8 mouse cellular contexts compared by ENCODE assay signal in the genomic region with DNA sequence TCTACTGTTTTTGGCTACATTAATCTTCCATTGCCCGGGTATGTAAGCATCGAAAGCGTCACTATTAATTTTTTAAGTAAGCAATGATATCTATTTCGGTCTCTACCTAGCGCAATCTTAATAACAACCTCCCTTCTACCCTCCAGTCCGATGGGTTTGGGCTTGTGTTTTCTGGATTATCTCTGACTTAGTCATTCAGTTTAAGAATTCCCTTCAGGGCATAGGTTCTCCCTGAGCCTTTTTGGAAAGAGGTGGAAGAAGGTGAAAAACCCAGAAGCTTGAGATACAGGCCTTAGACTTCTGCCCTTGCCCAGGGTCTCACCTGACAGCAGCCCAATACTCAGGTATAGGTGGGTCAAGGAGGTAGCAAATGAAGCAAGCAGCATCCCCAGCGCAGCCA. TPM values are rescaled to one million over a fixed set of nuclear protein-coding genes. Genes with fewer than 3 reads are reported as not detected.
DNase-seq lines count a peak whose midpoint lies in the region; ATAC-seq and TF ChIP-seq lines count a peak whose summit lies in the region.

No protein-coding gene starts in this region.

- no peaks in the 10 kb centered on the region for H3K9me3 ChIP-seq in heart, embryonic 15.5 days (replicated peaks)
- no peaks in the 10 kb centered on the region for H3K9me3 ChIP-seq in ES-E14 (ENCODE audit: control insufficient read depth, insufficient read depth, low read depth, low read length)
- H3K9me3 ChIP-seq in forebrain, postnatal 0 days (ENCODE audit: low read length) = no peaks in the 10 kb centered on the region

- intact Hi-C loops in heart, postnatal 36 days (cut with DNase I) = loop anchor here (10.0 kb wide), 1 partner anchor 285 kb away; a partner anchor contains a TSS

- H3K27ac ChIP-seq in heart, embryonic 15.5 days = no peak overlapping the region
- H3K27ac ChIP-seq in ES-E14 (ENCODE audit: insufficient read depth, low read depth, low read length, poor library complexity, severe bottlenecking) (no peak overlapping the region), macrophage (peak overlapping the region; percentile 95)
- H3K27ac ChIP-seq in forebrain, postnatal 0 days (ENCODE audit: low read depth, low read length) = peak overlapping the region; percentile 92

- H3K9ac ChIP-seq in heart, embryonic 15.5 days = peak overlapping the region; percentile 69
- H3K9ac ChIP-seq in ES-E14 (ENCODE audit: insufficient read depth, low read depth, low read length, poor library complexity, severe bottlenecking) = peak overlapping the region; percentile 66
- peak overlapping the region; percentile 78 for H3K9ac ChIP-seq in forebrain, postnatal 0 days

- H3K4me3 ChIP-seq in heart, embryonic 15.5 days = peak overlapping the region; percentile 63
- H3K4me3 ChIP-seq in ES-E14 (ENCODE audit: insufficient read depth in 1 of 2, low read depth in 1 of 2, low read length in 2 of 2, poor library complexity in 1 of 2, severe bottlenecking in 1 of 2) = peak overlapping the region; percentile 61 to 67
- peak overlapping the region; percentile 61 for H3K4me3 ChIP-seq in forebrain, postnatal 0 days (ENCODE audit: low read depth, low read length)
- peak overlapping the region; percentile 93 for H3K4me3 ChIP-seq in macrophage (ENCODE audit: inconsistent target)

- H3K4me2 ChIP-seq in heart, embryonic 15.5 days = peak overlapping the region; percentile 97
- H3K4me2 ChIP-seq in forebrain, postnatal 0 days (ENCODE audit: low read depth) = peak overlapping the region; percentile 89

- ATAC-seq in heart, embryonic 15.5 days (replicated peaks; ENCODE audit: insufficient number of reproducible peaks, insufficient read depth, low FRiP score, low read depth) = no peak
- no peak for ATAC-seq in forebrain, postnatal 0 days

- H3K36me3 ChIP-seq in heart, embryonic 15.5 days = no peaks in the 10 kb centered on the region
- H3K36me3 ChIP-seq in ES-E14 (ENCODE audit: control insufficient read depth, insufficient read depth, low read length, poor library complexity, severe bottlenecking) (peaks cover 14% of the 10 kb centered on the region), macrophage (ENCODE audit: inconsistent target) (0 out of 2 replicates have a peak, but pooled peaks cover 9% of the 10 kb centered on the region)
- H3K36me3 ChIP-seq in forebrain, postnatal 0 days (ENCODE audit: insufficient read depth) = peaks cover 7% of the 10 kb centered on the region

- peaks cover 19% of the 10 kb centered on the region for H3K79me2 ChIP-seq in macrophage (ENCODE audit: inconsistent target)

- 68% methylated on average over 7 of the region's 7 CpGs for WGBS in heart, embryonic 15.5 days
- WGBS in forebrain, postnatal 0 days = 55% methylated on average over 7 of the region's 7 CpGs
- WGBS in macrophage (ENCODE audit: missing documents) = 71% methylated on average over 7 of the region's 7 CpGs

- H3K27me3 ChIP-seq in heart, embryonic 15.5 days = peaks cover 35% of the 10 kb centered on the region
- H3K27me3 ChIP-seq in forebrain, postnatal 0 days (ENCODE audit: insufficient read depth, low read length) = peaks cover 4% of the 10 kb centered on the region

- no peak for DNase-seq in heart, postnatal 36 days
- DNase-seq in ES-E14 (ENCODE audit: low read depth, low spot score) = no peak
- no peak for DNase-seq in forebrain, postnatal 0 days
- DNase-seq in frontal cortex, postnatal 14 days (ENCODE audit: low spot score in 2 of 2) = no peak
- DNase-seq in retina, embryonic 14.5 days (ENCODE audit: low spot score) = no peak
- DNase-seq in lung, adult 18-20 months = no peak

- peaks cover 29% of the 10 kb centered on the region for H3K4me1 ChIP-seq in heart, embryonic 15.5 days (replicated peaks)
- H3K4me1 ChIP-seq in ES-E14 (ENCODE audit: control insufficient read depth in 2 of 2, insufficient read depth in 2 of 2, low read length in 2 of 2, poor library complexity in 1 of 2) = peaks cover 2 to 19% of the 10 kb centered on the region in 2 experiments; a peak in 3 of 4 replicates
- peaks cover 27% of the 10 kb centered on the region for H3K4me1 ChIP-seq in forebrain, postnatal 0 days (ENCODE audit: insufficient read depth)

- no peak for TF ChIP-seq CTCF in forebrain, postnatal 0 days (IDR thresholded peaks at IDR 0.05; ENCODE audit: low read depth)

- in situ Hi-C loops in ES-E14 (cut with MboI; ENCODE audit: low sequenced_read_pairs in 2 of 2, unreplicated experiment in 2 of 2) = loop anchor here in 1 of 2 experiments (10.0 kb wide), 1 partner anchor 285 kb away; a partner anchor contains a TSS

TF ChIP-seq in ES-E14, 5 proteins besides CTCF, POLR2A, EP300 and RAD21:
- no peak for TF ChIP-seq ZNF384 (IDR thresholded peaks at IDR 0.05; ENCODE audit: low read depth, low read length)
- no peak for TF ChIP-seq HCFC1 (IDR thresholded peaks at IDR 0.05; ENCODE audit: borderline replicate concordance, insufficient read depth, low read length)
- TF ChIP-seq MAFK (IDR thresholded peaks at IDR 0.05; ENCODE audit: insufficient read depth, low read depth, low read length) = no peak
- no peak for TF ChIP-seq CHD2 (IDR thresholded peaks at IDR 0.05; ENCODE audit: low read depth, low read length)
- TF ChIP-seq ZC3H11A (IDR thresholded peaks at IDR 0.05; ENCODE audit: borderline replicate concordance, low read depth, low read length) = no peak

RNA-seq across cellular contexts. Expression of a gene that starts 1.0 kb away (rescaled TPM):
- polyA plus RNA-seq in heart, embryonic 15.5 days (2015; fragmentation: Nextera tagmentation; extraction: Ambion mirVana) = 4.5 and 5.2 TPM in 2 replicates
- 1 to 10 TPM; 3.3 to 3.9 TPM for total RNA-seq in heart, postnatal 36 days (2021)
- total RNA-seq in ES-E14 (2012; rRNA removed) = 10.7 and 12.4 TPM in 2 replicates
- total RNA-seq in forebrain, postnatal 0 days (2014; rRNA removed) = 9.8 and 10.9 TPM in 2 replicates
- polyA plus RNA-seq in forebrain, postnatal 0 days (2015; fragmentation: Nextera tagmentation; extraction: Ambion mirVana) = 8.2 and 9.6 TPM in 2 replicates
- 10 to 100 TPM in 8 of 26 experiments, 1 to 10 TPM in 17, not detected in 1; 1.1 to 13.1 (median 5.3) TPM for total RNA-seq in macrophage (2018; cell fraction: chromatin; rRNA removed)
- 10 to 100 TPM in 11 of 26 experiments, 1 to 10 TPM in 15; 5.0 to 15.5 (median 9.5) TPM for total RNA-seq in macrophage (2018; cell fraction: cytosol; rRNA removed)
- 10 to 100 TPM in 13 of 26 experiments, 1 to 10 TPM in 13; 2.6 to 21.5 (median 10.2) TPM for total RNA-seq in macrophage (2018; cell fraction: nucleus; rRNA removed)
- polyA plus RNA-seq in macrophage (2018) = 7.4 to 12.5 TPM (median 10.7 TPM) in 3 replicates

RNA-seq across cellular contexts. Expression of a gene that starts 7.3 kb away (rescaled TPM):
- polyA plus RNA-seq in heart, embryonic 15.5 days (2015; fragmentation: Nextera tagmentation; extraction: Ambion mirVana) = 0.54 and 0.65 TPM in 2 replicates
- total RNA-seq in heart, postnatal 36 days (2021) = under 1 TPM; 0.28 to 0.30 TPM
- 0.98 and 3.0 TPM in 2 replicates for total RNA-seq in ES-E14 (2012; rRNA removed)
- total RNA-seq in forebrain, postnatal 0 days (2014; rRNA removed) = 11.8 and 19.7 TPM in 2 replicates
- polyA plus RNA-seq in forebrain, postnatal 0 days (2015; fragmentation: Nextera tagmentation; extraction: Ambion mirVana) = 9.6 and 13.1 TPM in 2 replicates
- not detected for total RNA-seq in macrophage (2018; cell fraction: chromatin; rRNA removed)
- total RNA-seq in macrophage (2018; cell fraction: cytosol; rRNA removed) = under 1 TPM in 1 of 26 experiments, not detected in 25; 0.14 TPM
- total RNA-seq in macrophage (2018; cell fraction: nucleus; rRNA removed) = 1 to 10 TPM in 1 of 26 experiments, not detected in 25; 1.7 TPM
- polyA plus RNA-seq in macrophage (2018) = not detected in 3 replicates

RNA-seq across cellular contexts. Expression of a gene that starts 9.7 kb away (rescaled TPM):
- polyA plus RNA-seq in heart, embryonic 15.5 days (2015; fragmentation: Nextera tagmentation; extraction: Ambion mirVana) = 18.1 and 19.8 TPM in 2 replicates
- total RNA-seq in heart, postnatal 36 days (2021) = 10 to 100 TPM; 19.7 to 20.0 TPM
- 5.2 and 7.1 TPM in 2 replicates for total RNA-seq in ES-E14 (2012; rRNA removed)
- total RNA-seq in forebrain, postnatal 0 days (2014; rRNA removed) = 4.2 TPM in 2 replicates
- 3.8 and 5.3 TPM in 2 replicates for polyA plus RNA-seq in forebrain, postnatal 0 days (2015; fragmentation: Nextera tagmentation; extraction: Ambion mirVana)
- not detected for total RNA-seq in macrophage (2018; cell fraction: chromatin; rRNA removed)
- under 1 TPM in 12 of 26 experiments, not detected in 14; 0.03 to 0.33 (median 0.09) TPM for total RNA-seq in macrophage (2018; cell fraction: cytosol; rRNA removed)
- 1 to 10 TPM in 2 of 26 experiments, under 1 TPM in 5, not detected in 19; 0.19 to 1.3 (median 0.23) TPM for total RNA-seq in macrophage (2018; cell fraction: nucleus; rRNA removed)
- polyA plus RNA-seq in macrophage (2018) = 0.14 TPM in 1 of 3 replicates, not detected in the others

RNA-seq across cellular contexts. Expression of a gene that starts 17.8 kb away (rescaled TPM):
- 107 and 113 TPM in 2 replicates for polyA plus RNA-seq in heart, embryonic 15.5 days (2015; fragmentation: Nextera tagmentation; extraction: Ambion mirVana)
- total RNA-seq in heart, postnatal 36 days (2021) = 10 to 100 TPM; 32.7 to 38.0 TPM
- total RNA-seq in ES-E14 (2012; rRNA removed) = 49.9 and 59.4 TPM in 2 replicates
- total RNA-seq in forebrain, postnatal 0 days (2014; rRNA removed) = 48.7 and 54.1 TPM in 2 replicates
- 161 and 207 TPM in 2 replicates for polyA plus RNA-seq in forebrain, postnatal 0 days (2015; fragmentation: Nextera tagmentation; extraction: Ambion mirVana)
- 10 to 100 TPM in 15 of 26 experiments, 1 to 10 TPM in 11; 3.2 to 41.6 (median 12.0) TPM for total RNA-seq in macrophage (2018; cell fraction: chromatin; rRNA removed)
- total RNA-seq in macrophage (2018; cell fraction: cytosol; rRNA removed) = 10 to 100 TPM; 27.5 to 53.2 (median 39.7) TPM
- total RNA-seq in macrophage (2018; cell fraction: nucleus; rRNA removed) = 10 to 100 TPM in 21 of 26 experiments, 1 to 10 TPM in 5; 5.8 to 55.5 (median 12.9) TPM
- polyA plus RNA-seq in macrophage (2018) = 55.0 to 61.6 TPM (median 59.2 TPM) in 3 replicates

RNA-seq across cellular contexts. Expression of a gene that starts 19.8 kb away (rescaled TPM):
- 7.3 and 10.3 TPM in 2 replicates for polyA plus RNA-seq in heart, embryonic 15.5 days (2015; fragmentation: Nextera tagmentation; extraction: Ambion mirVana)
- total RNA-seq in heart, postnatal 36 days (2021) = 1 to 10 TPM; 2.1 to 3.3 TPM
- 2.4 and 4.5 TPM in 2 replicates for total RNA-seq in ES-E14 (2012; rRNA removed)
- total RNA-seq in forebrain, postnatal 0 days (2014; rRNA removed) = 4.9 and 7.4 TPM in 2 replicates
- 16.6 and 19.4 TPM in 2 replicates for polyA plus RNA-seq in forebrain, postnatal 0 days (2015; fragmentation: Nextera tagmentation; extraction: Ambion mirVana)
- total RNA-seq in macrophage (2018; cell fraction: chromatin; rRNA removed) = 1 to 10 TPM in 25 of 26 experiments, under 1 TPM in 1; 0.60 to 8.8 (median 3.3) TPM
- total RNA-seq in macrophage (2018; cell fraction: cytosol; rRNA removed) = 1 to 10 TPM; 2.5 to 9.0 (median 4.9) TPM
- 1 to 10 TPM in 25 of 26 experiments, not detected in 1; 1.0 to 7.4 (median 3.1) TPM for total RNA-seq in macrophage (2018; cell fraction: nucleus; rRNA removed)
- polyA plus RNA-seq in macrophage (2018) = 2.6 to 6.0 TPM (median 4.8 TPM) in 3 replicates

Comparison
In these comparisons a context has a peak if more than half of its experiments do, and no peak if none do; other contexts are left out.
1. H3K27ac ChIP-seq: peak in forebrain, postnatal 0 days (single experiment) and macrophage (single experiment); none in heart, embryonic 15.5 days (single experiment) and ES-E14 (single experiment).
2. Peak in every context shown above with its lines, with median percentiles within 50 percentile points of each other: H3K4me3 ChIP-seq and H3K9ac ChIP-seq.